Mouse (Mus musculus): ENCODE measurements around the gene Gid8. TPM values are rescaled to one million over a fixed set of nuclear protein-coding genes. Genes with fewer than 3 reads are reported as not detected.
"Not testable (repeated sequence)": the region's sequence is repeated elsewhere in the genome, so short reads cannot be mapped to it uniquely, and the experiment has no call there.

The Gid8 gene
- polyA plus RNA-seq, 1 experiment from 2014 or later = 53.3 TPM

- no peak overlapping the region for H3K27ac ChIP-seq (ENCODE audit: low read depth, low read length)
- no peak overlapping the region for H3K4me3 ChIP-seq (ENCODE audit: low read depth, low read length)
- WGBS = 89% methylated on average over 8 of the region's 8 CpGs
- ATAC-seq (ENCODE audit: low read depth) = no peak
- no peaks in the 10 kb centered on the region for H3K36me3 ChIP-seq (ENCODE audit: control insufficient read depth, insufficient read depth, low read length)
- H3K9ac ChIP-seq (replicated peaks; ENCODE audit: low read depth, low read length) = no peak overlapping the region
- H3K4me1 ChIP-seq (ENCODE audit: control insufficient read depth, insufficient read depth, low read length) = peaks cover 29% of the 10 kb centered on the region
- H3K4me2 ChIP-seq (ENCODE audit: low read depth, low read length) = no peak overlapping the region
- no peaks in the 10 kb centered on the region; the same call in 1 of the 2 replicates for H3K27me3 ChIP-seq (ENCODE audit: control insufficient read depth, insufficient read depth, low read length)
- H3K9me3 ChIP-seq (ENCODE audit: control insufficient read depth, low read length) = no peaks in the 10 kb centered on the region
Observed at GRCm38 (mm10) chr2:180704591-180704990, 5.3 kb upstream of the Gid8 start.

GRCm38 (mm10) chr2:180705066-180705465 lies 4.9 kb upstream of the Gid8 start:
- Histone ChIP-seq H3K9ac (replicated peaks; ENCODE audit: low read depth, low read length) (no peak overlapping the region), H3K27ac (ENCODE audit: low read depth, low read length) (no peak overlapping the region), H3K4me3 (ENCODE audit: low read depth, low read length) (no peak overlapping the region), H3K9me3 (ENCODE audit: control insufficient read depth, low read length) (no peaks in the 10 kb centered on the region), H3K27me3 (ENCODE audit: control insufficient read depth, insufficient read depth, low read length) (no peaks in the 10 kb centered on the region; the same call in 1 of the 2 replicates), H3K4me1 (ENCODE audit: control insufficient read depth, insufficient read depth, low read length) (peaks cover 24% of the 10 kb centered on the region), H3K4me2 (ENCODE audit: low read depth, low read length) (no peak overlapping the region), H3K36me3 (ENCODE audit: control insufficient read depth, insufficient read depth, low read length) (no peaks in the 10 kb centered on the region)
- WGBS = 81% methylated on average over 3 of the region's 3 CpGs
- ATAC-seq (ENCODE audit: low read depth) = no peak

GRCm38 (mm10) chr2:180705975-180706374 lies 3.9 kb upstream of the Gid8 start:
- H3K4me2 ChIP-seq (ENCODE audit: low read depth, low read length) = no peak overlapping the region
- no peak overlapping the region for H3K9ac ChIP-seq (replicated peaks; ENCODE audit: low read depth, low read length)
- H3K36me3 ChIP-seq (ENCODE audit: control insufficient read depth, insufficient read depth, low read length) = no peaks in the 10 kb centered on the region
- H3K9me3 ChIP-seq (ENCODE audit: control insufficient read depth, low read length) = no peaks in the 10 kb centered on the region
- H3K4me1 ChIP-seq (ENCODE audit: control insufficient read depth, insufficient read depth, low read length) = peaks cover 16% of the 10 kb centered on the region
- H3K27ac ChIP-seq (ENCODE audit: low read depth, low read length) = no peak overlapping the region
- no peaks in the 10 kb centered on the region; the same call in 1 of the 2 replicates for H3K27me3 ChIP-seq (ENCODE audit: control insufficient read depth, insufficient read depth, low read length)
- no peak overlapping the region for H3K4me3 ChIP-seq (ENCODE audit: low read depth, low read length)
- WGBS = 95% methylated on average over 5 of the region's 5 CpGs
- no peak for ATAC-seq (ENCODE audit: low read depth)

- peak; percentile 52 for ATAC-seq (ENCODE audit: low read depth)
- Histone ChIP-seq H3K27ac (ENCODE audit: low read depth, low read length) (peak overlapping the region; percentile 83), H3K9ac (replicated peaks; ENCODE audit: low read depth, low read length) (peak overlapping the region; percentile 96), H3K9me3 (ENCODE audit: control insufficient read depth, low read length) (no peaks in the 10 kb centered on the region), H3K4me3 (ENCODE audit: low read depth, low read length) (peak overlapping the region; percentile 87), H3K27me3 (ENCODE audit: control insufficient read depth, insufficient read depth, low read length) (no peaks in the 10 kb centered on the region), H3K4me1 (ENCODE audit: control insufficient read depth, insufficient read depth, low read length) (peaks cover 16% of the 10 kb centered on the region), H3K36me3 (ENCODE audit: control insufficient read depth, insufficient read depth, low read length) (peaks cover 6% of the 10 kb centered on the region; the same call in 1 of the 2 replicates), H3K4me2 (ENCODE audit: low read depth, low read length) (peak overlapping the region; percentile 72)
- WGBS = under 1% methylated on average over 39 of the region's 39 CpGs
Observed at GRCm38 (mm10) chr2:180709023-180709922, 644 bp upstream of the Gid8 start.

- Histone ChIP-seq H3K4me3 (ENCODE audit: low read depth, low read length) (peak overlapping the region; percentile 87), H3K9me3 (ENCODE audit: control insufficient read depth, low read length) (no peaks in the 10 kb centered on the region), H3K9ac (replicated peaks; ENCODE audit: low read depth, low read length) (peak overlapping the region; percentile 96), H3K27me3 (ENCODE audit: control insufficient read depth, insufficient read depth, low read length) (no peaks in the 10 kb centered on the region), H3K4me2 (ENCODE audit: low read depth, low read length) (peak overlapping the region; percentile 72), H3K36me3 (ENCODE audit: control insufficient read depth, insufficient read depth, low read length) (peaks cover 11% of the 10 kb centered on the region; the same call in 1 of the 2 replicates), H3K27ac (ENCODE audit: low read depth, low read length) (peak overlapping the region; percentile 84), H3K4me1 (ENCODE audit: control insufficient read depth, insufficient read depth, low read length) (peaks cover 16% of the 10 kb centered on the region)
- ATAC-seq (ENCODE audit: low read depth) = peak; percentile 65; the same call in 1 of the 2 replicates
- 4% methylated on average over 52 of the region's 64 CpGs for WGBS
Observed at GRCm38 (mm10) chr2:180710276-180711155, 599 bp downstream of the Gid8 start.

- H3K9me3 ChIP-seq (ENCODE audit: control insufficient read depth, low read length) = no peaks in the 10 kb centered on the region
- no peak for ATAC-seq (ENCODE audit: low read depth)
- H3K9ac ChIP-seq (replicated peaks; ENCODE audit: low read depth, low read length) = no peak overlapping the region
- 48% methylated on average over 4 of the region's 4 CpGs for WGBS
- H3K4me1 ChIP-seq (ENCODE audit: control insufficient read depth, insufficient read depth, low read length) = peaks cover 16% of the 10 kb centered on the region
- peak overlapping the region; percentile 72 for H3K4me2 ChIP-seq (ENCODE audit: low read depth, low read length)
- no peak overlapping the region for H3K4me3 ChIP-seq (ENCODE audit: low read depth, low read length)
- H3K27ac ChIP-seq (ENCODE audit: low read depth, low read length) = no peak overlapping the region
- peaks cover 11% of the 10 kb centered on the region; the same call in 1 of the 2 replicates for H3K36me3 ChIP-seq (ENCODE audit: control insufficient read depth, insufficient read depth, low read length)
- no peaks in the 10 kb centered on the region for H3K27me3 ChIP-seq (ENCODE audit: control insufficient read depth, insufficient read depth, low read length)
Observed at GRCm38 (mm10) chr2:180711527-180711926, 1.6 kb downstream of the Gid8 start.

- H3K27me3 ChIP-seq (ENCODE audit: control insufficient read depth, insufficient read depth, low read length) = no peaks in the 10 kb centered on the region
- WGBS = 97% methylated on average over 5 of the region's 5 CpGs
- H3K9ac ChIP-seq (replicated peaks; ENCODE audit: low read depth, low read length) = no peak overlapping the region
Observed at GRCm38 (mm10) chr2:180712037-180712689, 2.2 kb downstream of the Gid8 start.

GRCm38 (mm10) chr2:180722748-180723147 lies 12.8 kb downstream of the Gid8 start:
- H3K4me1 ChIP-seq (ENCODE audit: control insufficient read depth, insufficient read depth, low read length); H3K27ac ChIP-seq (ENCODE audit: low read depth, low read length); H3K4me2 ChIP-seq (ENCODE audit: low read depth, low read length); H3K4me3 ChIP-seq (ENCODE audit: low read depth, low read length); H3K9ac ChIP-seq (replicated peaks; ENCODE audit: low read depth, low read length); H3K27me3 ChIP-seq (ENCODE audit: control insufficient read depth, insufficient read depth, low read length); ATAC-seq (ENCODE audit: low read depth); H3K9me3 ChIP-seq (ENCODE audit: control insufficient read depth, low read length): not testable (repeated sequence)
- peaks cover 45% of the 10 kb centered on the region for H3K36me3 ChIP-seq (ENCODE audit: control insufficient read depth, insufficient read depth, low read length)
- 92% methylated on average over 5 of the region's 5 CpGs for WGBS

More at GRCm38 (mm10) chr2:180712037-180712689, 2.2 kb downstream of the Gid8 start:
- Histone ChIP-seq H3K27ac (ENCODE audit: low read depth, low read length) (no peak overlapping the region), H3K4me3 (ENCODE audit: low read depth, low read length) (no peak overlapping the region), H3K9me3 (ENCODE audit: control insufficient read depth, low read length) (no peaks in the 10 kb centered on the region), H3K4me2 (ENCODE audit: low read depth, low read length) (no peak overlapping the region), H3K36me3 (ENCODE audit: control insufficient read depth, insufficient read depth, low read length) (peaks cover 17% of the 10 kb centered on the region; the same call in 1 of the 2 replicates), H3K4me1 (ENCODE audit: control insufficient read depth, insufficient read depth, low read length) (peaks cover 16% of the 10 kb centered on the region)
- no peak for ATAC-seq (ENCODE audit: low read depth)

Measured in neural tube, embryonic 14.5 days (tissue).